Mouse (Mus musculus) heart, postnatal 25 days (tissue): ENCODE measurements around the gene 4930539E08Rik. TPM values are rescaled to one million over a fixed set of nuclear protein-coding genes. Genes with fewer than 3 reads are reported as not detected.

ENCODE experiments used
- DNase-seq: peaks from one replicate; pipeline ENCODE4 v3.0.0; 2022; ENCODE audit warnings: low spot score
- intact Hi-C: fragments of 180-260 bp; cut with DNase I; formaldehyde crosslinking; loops from one replicate; pipeline ENCODE4 v1.15.1; 2025
- total RNA-seq, 2 experiments: library from RNA; stranded (reverse); gene quantifications; 2 replicates each; pipeline ENCODE4 v1.2.3; 2021

The 4930539E08Rik gene
- total RNA-seq, 2 experiments from 2014 or later, result 0.05 to 0.50 TPM

GRCm38 (mm10) chr17:28899427-28899826, 15.7 kb downstream of the 4930539E08Rik start:
- DNase-seq, result no peak
- intact Hi-C loops, result no loop called here

GRCm38 (mm10) chr17:28898249-28898648, 16.9 kb downstream of the 4930539E08Rik start:
- intact Hi-C loops, result no loop called here

GRCm38 (mm10) chr17:28897817-28898216, 17.3 kb downstream of the 4930539E08Rik start:
- DNase-seq, result no peak
- intact Hi-C loops, result no loop called here

More at GRCm38 (mm10) chr17:28898249-28898648, 16.9 kb downstream of the 4930539E08Rik start:
- DNase-seq, result no peak

GRCm38 (mm10) chr17:28896095-28896780, 18.9 kb downstream of the 4930539E08Rik start:
- intact Hi-C loops, result no loop called here
- DNase-seq, result no peak

GRCm38 (mm10) chr17:28895217-28895875, 19.8 kb downstream of the 4930539E08Rik start:
- DNase-seq, result no peak
- intact Hi-C loops, result no loop called here

- intact Hi-C loops, result no loop called here
- DNase-seq, result no peak
These were observed 20.9 kb downstream of the 4930539E08Rik start for GRCm38 (mm10) chr17:28894050-28894767.

- DNase-seq, result no peak
- intact Hi-C loops, result no loop called here
These were observed 28.9 kb downstream of the 4930539E08Rik start for GRCm38 (mm10) chr17:28886266-28886665.

- DNase-seq, result no peak
- intact Hi-C loops, result no loop called here
These were observed 29.9 kb downstream of the 4930539E08Rik start for GRCm38 (mm10) chr17:28885231-28885630.

- DNase-seq, result no peak
- intact Hi-C loops, result loop anchor here (2.0 kb wide), 1 partner anchor 43 kb away; no protein-coding TSS in a partner anchor
These were observed 31.1 kb downstream of the 4930539E08Rik start for GRCm38 (mm10) chr17:28883941-28884516.

GRCm38 (mm10) chr17:28882810-28883209, 32.3 kb downstream of the 4930539E08Rik start:
- DNase-seq, result no peak
- intact Hi-C loops, result loop anchor here (2.0 kb wide), 1 partner anchor 44 kb away; no protein-coding TSS in a partner anchor

GRCm38 (mm10) chr17:28882316-28882715, 32.8 kb downstream of the 4930539E08Rik start:
- intact Hi-C loops, result loop anchor here (2.0 kb wide), 1 partner anchor 44 kb away; no protein-coding TSS in a partner anchor
- no peak for DNase-seq

- DNase-seq, result no peak
- intact Hi-C loops, result no loop called here
These were observed 35.2 kb downstream of the 4930539E08Rik start for GRCm38 (mm10) chr17:28879931-28880391.

- DNase-seq, result no peak
- intact Hi-C loops, result no loop called here
These were observed 38.3 kb downstream of the 4930539E08Rik start for GRCm38 (mm10) chr17:28876821-28877220.

GRCm38 (mm10) chr17:28876331-28876730, 38.8 kb downstream of the 4930539E08Rik start:
- no peak for DNase-seq

GRCm38 (mm10) chr17:28875316-28875715, 39.8 kb downstream of the 4930539E08Rik start:
- intact Hi-C loops, result no loop called here

More at GRCm38 (mm10) chr17:28876331-28876730, 38.8 kb downstream of the 4930539E08Rik start:
- intact Hi-C loops, result no loop called here

GRCm38 (mm10) chr17:28874825-28875224, 40.3 kb downstream of the 4930539E08Rik start:
- peak; percentile 36 for DNase-seq
- intact Hi-C loops, result no loop called here

More at GRCm38 (mm10) chr17:28875316-28875715, 39.8 kb downstream of the 4930539E08Rik start:
- DNase-seq, result peak; percentile 29

GRCm38 (mm10) chr17:28874216-28874615, 40.9 kb downstream of the 4930539E08Rik start:
- intact Hi-C loops, result no loop called here
- DNase-seq, result no peak

GRCm38 (mm10) chr17:28872322-28872721, 42.8 kb downstream of the 4930539E08Rik start:
- DNase-seq, result no peak
- intact Hi-C loops, result no loop called here

GRCm38 (mm10) chr17:28871831-28872230, 43.3 kb downstream of the 4930539E08Rik start:
- DNase-seq, result no peak
- intact Hi-C loops, result no loop called here

GRCm38 (mm10) chr17:28870435-28870834, 44.7 kb downstream of the 4930539E08Rik start:
- intact Hi-C loops, result no loop called here
- no peak for DNase-seq
